Mouse (Mus musculus) lung, adult 2 months (tissue): ENCODE data around the gene Hinfp.

Source experiments
- CTCF ChIP-seq: fragments of 200-500 bp; IDR thresholded peaks from 2 replicates; pipeline ENCODE4 v1.5.1; 2011; ENCODE audit warnings: mild to moderate bottlenecking, low read length, control low read depth; ENCODE audit not compliant: insufficient read depth
- POLR2A ChIP-seq: fragments of 200-500 bp; IDR thresholded peaks from 2 replicates; pipeline ENCODE4 v1.6.1; 2011; ENCODE audit warnings: low read depth, mild to moderate bottlenecking, control low read depth, low read length, borderline replicate concordance; ENCODE audit errors: extremely low read depth

GRCm38 (mm10) chr9:44327926-44328325, 22.5 kb upstream of the Hinfp start:
- no peak for TF ChIP-seq POLR2A
- TF ChIP-seq CTCF: no peak
